Mouse (Mus musculus) left cerebral cortex, adult 6 months (tissue): ENCODE data around the gene Lrguk. TPM values are rescaled to one million over a fixed set of nuclear protein-coding genes. Genes with fewer than 3 reads are reported as not detected.

Experiments used
- long read RNA-seq, 2 experiments: library from polyadenylated mRNA; unstranded; transcript quantifications; one replicate each; pipeline ENCODE4 v2.0.0; 2019 to 2020
- polyA plus RNA-seq: library from polyadenylated mRNA; unstranded; fragments of <200 nt; fragmentation: Nextera tagmentation; gene quantifications from 2 replicates; pipeline ENCODE4 v1.2.3, GENCODE M21; 2021

Lrguk gene
- polyA plus RNA-seq = 0.74 and 1.2 TPM in 2 replicates
- long read RNA-seq, experiment 1, partial matches to known transcripts = 1 of 4 reads
- long read RNA-seq, experiment 1, other reads (novel, unspliced or antisense) = 2 of 4 reads
- long read RNA-seq, experiment 2, partial matches to known transcripts = 0 of 1 reads
- long read RNA-seq, experiment 2, other reads (novel, unspliced or antisense) = 1 of 1 reads

DNA sequence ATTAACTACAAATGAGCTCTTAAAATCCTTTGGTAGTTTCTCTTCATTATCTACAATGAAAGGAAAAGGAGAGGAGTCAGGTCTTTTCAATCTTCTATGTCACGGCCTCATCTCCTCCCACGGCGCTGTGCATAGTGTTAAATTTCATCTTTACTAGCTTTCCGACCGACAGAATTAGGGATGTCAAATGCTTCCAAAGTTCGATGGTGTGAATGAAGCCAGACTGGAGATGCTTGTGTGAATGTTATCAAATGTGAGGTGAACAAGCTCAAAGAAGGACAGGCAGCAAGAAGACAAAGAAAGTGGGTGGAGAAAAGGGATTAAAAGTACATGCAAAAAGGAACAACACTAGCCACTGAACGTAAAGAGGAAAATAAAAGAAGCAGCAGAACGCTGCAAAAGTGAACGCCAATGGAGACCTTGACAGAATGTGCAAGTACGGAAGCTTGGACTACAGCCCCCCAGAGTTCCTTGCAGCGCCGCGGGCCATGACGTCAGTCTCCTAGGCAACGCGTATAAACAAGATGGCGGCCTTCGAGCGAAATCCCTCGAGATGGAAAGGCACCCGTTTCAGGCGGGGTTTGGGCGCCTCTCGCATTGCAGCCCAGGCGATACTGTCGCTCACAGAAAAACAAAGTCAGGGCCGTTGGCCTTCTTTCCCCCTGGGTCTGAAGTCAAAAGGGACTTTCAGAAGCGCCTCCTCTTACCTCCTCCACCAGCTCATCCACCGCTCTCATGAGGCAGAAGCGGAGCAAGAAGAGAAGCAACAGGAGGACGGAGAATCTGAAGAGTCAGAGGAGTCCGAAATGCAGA is at the start of gene Lrguk:
Gene Lrguk, plus strand, starts transcription at position 516 of the 813 bp plus-strand sequence.

DNA sequence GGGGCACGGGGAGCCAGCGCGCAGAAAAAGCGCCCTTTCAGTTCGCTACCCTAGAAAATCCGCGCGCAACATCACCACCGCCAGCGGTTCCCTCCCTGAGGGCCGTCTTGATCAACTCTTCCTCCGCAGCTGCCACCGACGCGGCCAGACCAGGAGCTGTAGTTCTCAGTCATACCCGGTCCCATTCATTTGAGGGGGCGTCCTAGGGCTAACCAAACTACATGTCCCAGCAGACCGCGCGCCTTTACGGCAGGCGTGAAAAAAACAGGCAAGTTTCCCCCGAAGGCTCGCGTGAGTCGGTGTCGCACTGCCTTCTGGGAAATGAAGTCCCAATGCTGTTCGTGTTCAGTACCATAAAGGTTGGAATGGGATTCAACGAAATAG is 147.6 kb downstream of the Lrguk start, which contains the start of gene Slc35b4:
Gene Slc35b4, minus strand, starts transcription at position 248 of the 384 bp plus-strand sequence.

Other genes starting within 250 kb of the Lrguk start
- gene Slc35b4, start 147.7 kb downstream of the Lrguk start, polyA plus RNA-seq = 29.8 and 46.2 TPM in 2 replicates